Mouse (Mus musculus) spleen, postnatal 14 days (tissue): ENCODE data around the gene Olfr1507.

ENCODE experiments used
- DNase-seq, 2 experiments: peaks; one replicate each; pipeline ENCODE4 v3.0.0; 2021 to 2022; ENCODE audit warnings: low spot score in 2 of 2

Olfr1507 gene

GRCm38 (mm10) chr14:52495516-52495915 lies at the start of gene Olfr1507:
Gene Olfr1507 (minus strand): TSS chr14:52495749.
- no peak for DNase-seq

DNA sequence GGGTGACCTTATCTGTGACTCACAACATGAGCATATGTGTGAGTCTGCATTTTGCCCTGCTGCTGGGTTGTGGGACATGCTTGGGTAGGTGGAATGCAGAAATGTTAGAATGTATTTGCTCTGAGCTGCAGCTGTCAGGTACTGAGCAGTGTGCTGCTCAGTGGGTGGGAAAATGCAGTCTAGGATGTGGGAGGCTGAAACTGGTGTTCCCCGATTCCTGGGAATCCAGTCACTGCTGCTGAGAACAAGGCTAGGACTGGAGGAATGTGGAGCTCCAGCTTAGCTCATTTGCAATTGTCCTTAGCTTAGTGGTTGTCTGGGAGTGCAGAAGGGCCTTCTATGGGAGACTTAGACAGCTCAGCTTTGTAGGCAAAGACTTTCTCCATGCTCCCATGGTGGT lies 37.8 kb upstream of the Olfr1507 start:
- no peak for DNase-seq

GRCm38 (mm10) chr14:52524952-52525351 lies 29.4 kb upstream of the Olfr1507 start:
- DNase-seq, result no peak

GRCm38 (mm10) chr14:52467395-52467794 lies 28.2 kb downstream of the Olfr1507 start, which contains the start of gene Olfr1508:
Gene Olfr1508 (minus strand): TSS chr14:52467495.
- DNase-seq, result no peak

- no peak for DNase-seq
Measured at GRCm38 (mm10) chr14:52465738-52466137, 29.8 kb downstream of the Olfr1507 start.

DNA sequence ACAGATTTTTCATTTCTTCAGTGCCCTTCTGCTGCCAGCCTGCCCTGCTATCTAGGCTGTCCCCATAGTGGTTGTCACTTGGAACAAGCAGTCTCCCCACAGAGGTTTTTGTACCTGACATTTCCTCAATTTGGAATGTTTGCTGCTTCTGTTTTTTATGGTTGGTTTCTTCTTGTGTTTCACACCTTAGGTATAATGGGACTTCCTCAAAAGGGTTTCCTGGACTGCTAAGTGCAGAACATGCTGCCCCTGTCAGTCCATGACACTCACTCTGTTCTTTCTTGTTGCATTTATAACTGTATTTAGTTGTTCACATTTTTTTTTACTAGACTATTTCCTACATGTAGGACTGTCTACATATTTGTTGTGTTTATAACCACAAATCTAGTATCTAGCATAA lies 33.6 kb downstream of the Olfr1507 start:
- DNase-seq, result no peak

- DNase-seq, result no peak
Measured at GRCm38 (mm10) chr14:52451138-52451537, 44.4 kb downstream of the Olfr1507 start.

DNA sequence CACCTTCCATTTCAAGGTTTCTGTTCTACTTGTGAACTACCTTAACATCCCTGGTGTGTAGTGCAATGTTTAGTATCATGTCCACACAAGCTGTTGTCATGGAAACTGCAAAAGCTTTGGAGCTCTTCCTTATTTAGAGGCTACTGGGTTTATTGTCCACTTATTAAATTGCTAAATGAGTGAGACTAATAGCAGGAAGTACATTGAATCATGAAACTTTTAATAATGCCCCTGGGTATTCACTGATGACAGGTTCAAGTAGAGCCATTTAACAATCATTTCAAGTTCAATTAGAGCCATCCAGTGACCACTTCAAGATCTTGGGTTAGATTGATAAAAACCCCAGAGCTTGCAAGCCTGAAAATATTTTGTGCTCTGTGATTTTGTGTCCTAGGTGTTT lies 52.9 kb downstream of the Olfr1507 start, which contains the start of gene Olfr1509:
Gene Olfr1509, plus strand, starts transcription at position 301 of the 400 bp plus-strand sequence.
- DNase-seq, result no peak
